Mouse (Mus musculus) cortical plate, adult 2 months (tissue): ENCODE results near the gene Gnb2.

Experiments used
- CTCF ChIP-seq: fragments of 200-500 bp; IDR thresholded peaks from 2 replicates; pipeline ENCODE4 v1.5.1; 2011; ENCODE audit warnings: mild to moderate bottlenecking, control low read depth, low read length; ENCODE audit not compliant: insufficient read depth; ENCODE audit errors: extremely low read depth
- POLR2A ChIP-seq: fragments of 200-500 bp; IDR thresholded peaks from 2 replicates; pipeline ENCODE4 v1.6.1; 2011; ENCODE audit warnings: mild to moderate bottlenecking, low read length, control low read depth; ENCODE audit not compliant: insufficient read depth; ENCODE audit errors: extremely low read depth

GRCm38 (mm10) chr5:137533117-137533827 is at the start of gene Gnb2, which contains the start of gene Epo:
- peak; percentile 81 for TF ChIP-seq POLR2A
- TF ChIP-seq CTCF = no peak
